Mouse (Mus musculus) stomach, embryonic 14.5 days (tissue): ENCODE measurements around the gene Plrg1. TPM values are rescaled to one million over a fixed set of nuclear protein-coding genes. Genes with fewer than 3 reads are reported as not detected.

ENCODE experiments used
- polyA plus RNA-seq: library from polyadenylated mRNA; unstranded; fragments of >200 nt; fragmentation: Nextera tagmentation; extraction: Ambion mirVana; gene quantifications from 2 replicates; pipeline ENCODE4 v1.2.1, GENCODE M21; 2014

Plrg1 gene
- polyA plus RNA-seq, 1 experiment from 2014 or later: 98.0 TPM

Other genes with a start within 250 kb of the Plrg1 start
- 8.6 and 9.0 TPM in 2 replicates for gene Rbm46, start 179.0 kb upstream of the Plrg1 start, polyA plus RNA-seq
- gene Lrat, start 151.5 kb upstream of the Plrg1 start, polyA plus RNA-seq: 0.36 and 0.43 TPM in 2 replicates
- gene Fgg, start 47.8 kb upstream of the Plrg1 start, polyA plus RNA-seq: 0.95 TPM in 1 of 2 replicates, not detected in the other
- gene Fga, start 29.4 kb upstream of the Plrg1 start, polyA plus RNA-seq: 0.14 and 0.27 TPM in 2 replicates
- gene Fgb, start 5.7 kb upstream of the Plrg1 start, polyA plus RNA-seq: 0.08 and 0.29 TPM in 2 replicates
- gene Dchs2, start 72.4 kb downstream of the Plrg1 start, polyA plus RNA-seq: 0.78 and 0.94 TPM in 2 replicates